Mouse (Mus musculus) CH12.LX (cell line): Measurements from ENCODE around the gene Maea.

Source experiments
- CTCF ChIP-seq, 2 experiments: IDR thresholded peaks in 1 of 2; conservative IDR thresholded peaks in 1 of 2; 2 replicates each; pipeline ENCODE4 v1.5.1; 2011 to 2012; ENCODE audit warnings: low read depth in 2 of 2, low read length in 2 of 2, improper control_type of control experiment in 1 of 2, inconsistent platforms in 1 of 2, mild to moderate bottlenecking in 1 of 2, moderate library complexity in 1 of 2
- MAX ChIP-seq: IDR thresholded peaks from 2 replicates; pipeline ENCODE4 v1.6.1; 2011; ENCODE audit warnings: low read length, improper control_type of control experiment
- POLR2AphosphoS2 ChIP-seq: IDR thresholded peaks from 2 replicates; pipeline ENCODE4 v1.6.1; 2011; ENCODE audit warnings: low read depth, low read length, improper control_type of control experiment
- USF1 ChIP-seq: IDR thresholded peaks from 2 replicates; pipeline ENCODE4 v1.6.1; 2014; ENCODE audit warnings: low read depth, mild to moderate bottlenecking, inconsistent platforms, low read length, improper control_type of control experiment
- ZKSCAN1 ChIP-seq: IDR thresholded peaks from 2 replicates; pipeline ENCODE4 v1.6.1; 2012; ENCODE audit warnings: low read depth, inconsistent platforms, low read length, improper control_type of control experiment, borderline replicate concordance
- ZNF384 ChIP-seq: IDR thresholded peaks from 2 replicates; pipeline ENCODE4 v1.6.1; 2012; ENCODE audit warnings: low read depth, low read length, improper control_type of control experiment, inconsistent platforms

DNA sequence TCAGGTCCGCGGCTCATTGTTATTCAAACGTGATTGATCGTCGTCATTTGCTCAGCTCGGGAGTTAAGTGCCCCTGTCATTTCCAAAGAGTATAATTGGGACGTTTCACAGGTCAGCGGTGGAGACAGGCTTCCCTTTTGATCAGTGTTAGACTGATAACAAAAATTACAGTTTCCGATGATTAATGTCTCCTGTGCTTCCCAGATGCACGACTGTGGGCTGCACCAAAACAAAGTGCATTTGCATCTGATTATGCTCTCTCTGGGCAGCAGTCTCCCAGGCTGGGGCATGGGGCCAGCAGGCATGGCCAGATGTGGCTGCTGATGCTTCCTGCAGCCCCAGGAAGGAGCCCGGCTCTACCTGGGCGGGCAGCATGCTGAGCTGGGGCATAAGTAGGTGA, 65.5 kb downstream of the Maea start:
- TF ChIP-seq POLR2AphosphoS2 (no peak), CTCF (conservative IDR thresholded peaks at IDR 0.05 in 1 of 2, IDR thresholded peaks at IDR 0.05 in 1 of 2; ENCODE audit: low read depth in 2 of 2, low read length in 2 of 2) (no peak), USF1 (no peak), ZKSCAN1 (no peak), ZNF384 (no peak), MAX (no peak)
